Mouse (Mus musculus) embryonic facial prominence, embryonic 11.5 days (tissue): Measurements from ENCODE around the gene Olfr330. TPM values are rescaled to one million over a fixed set of nuclear protein-coding genes. Genes with fewer than 3 reads are reported as not detected.
"Not testable (repeated sequence)": the region's sequence is repeated elsewhere in the genome, so short reads cannot be mapped to it uniquely, and the experiment has no call there.

Source experiments
- ATAC-seq: fragments of 200-750 bp; cut with Nextera tagmentation; replicated peaks from 2 replicates; pipeline ENCODE4 v1.8.0; 2017; ENCODE audit warnings: low read depth; ENCODE audit not compliant: insufficient number of reproducible peaks, low FRiP score, low TSS enrichment
- DNase-seq: peaks from one replicate; pipeline ENCODE4 v3.0.0-alpha.2; 2015; ENCODE audit warnings: low spot score
- H3K27ac ChIP-seq: fragments of 300-500 bp; sonication (generic); replicated peaks from 2 replicates; pipeline ENCODE4 v1.5.1; 2014; ENCODE audit warnings: mild to moderate bottlenecking, low read depth, low read length, control low read depth
- H3K27me3 ChIP-seq: fragments of 300-500 bp; sonication (generic); 2 replicates; pipeline ENCODE4 v1.6.1; 2014; ENCODE audit warnings: mild to moderate bottlenecking, low read length, moderate library complexity, mixed read lengths; ENCODE audit not compliant: control insufficient read depth, insufficient read depth
- H3K36me3 ChIP-seq: fragments of 300-500 bp; sonication (generic); replicated peaks from 2 replicates; pipeline ENCODE4 v1.6.1; 2014; ENCODE audit warnings: low read depth, mild to moderate bottlenecking, low read length, moderate library complexity, mixed read lengths; ENCODE audit not compliant: control insufficient read depth, insufficient read depth
- H3K4me1 ChIP-seq: fragments of 300-500 bp; sonication (generic); 2 replicates; pipeline ENCODE4 v1.6.1; 2014; ENCODE audit warnings: low read length, mixed read lengths; ENCODE audit not compliant: control insufficient read depth, insufficient read depth
- H3K4me2 ChIP-seq: fragments of 300-500 bp; sonication (generic); 2 replicates; pipeline ENCODE4 v1.6.1; 2014; ENCODE audit warnings: low read depth, mild to moderate bottlenecking, control low read depth, low read length, moderate library complexity
- H3K4me3 ChIP-seq: fragments of 300-500 bp; sonication (generic); 2 replicates; pipeline ENCODE4 v1.5.1; 2014; ENCODE audit warnings: low read depth, low read length, control low read depth
- H3K9ac ChIP-seq: fragments of 300-500 bp; sonication (generic); replicated peaks from 2 replicates; pipeline ENCODE4 v1.6.1; 2014; ENCODE audit warnings: mild to moderate bottlenecking, control low read depth, low read length
- H3K9me3 ChIP-seq: fragments of 300-500 bp; sonication (generic); replicated peaks from 2 replicates; pipeline ENCODE4 v1.6.1; 2016; ENCODE audit warnings: mild to moderate bottlenecking, low read length, inconsistent platforms, mixed read lengths; ENCODE audit not compliant: control insufficient read depth
- WGBS: fragments of 180-500 bp; shearing (Covaris S2); extraction: QIAGEN DNeasy Blood & Tissue Kit; methylation state at CpG from one replicate; pipeline ENCODE4 v1.1.7; 2014; 5-methylcytosine and 5-hydroxymethylcytosine counted together
- polyA plus RNA-seq: library from polyadenylated mRNA; unstranded; fragments of >200 nt; fragmentation: Nextera tagmentation; extraction: Ambion mirVana; gene quantifications from 2 replicates; pipeline ENCODE4 v1.2.1, GENCODE M21; 2014

Gene Olfr330
- not detected in 2 replicates for polyA plus RNA-seq

DNA sequence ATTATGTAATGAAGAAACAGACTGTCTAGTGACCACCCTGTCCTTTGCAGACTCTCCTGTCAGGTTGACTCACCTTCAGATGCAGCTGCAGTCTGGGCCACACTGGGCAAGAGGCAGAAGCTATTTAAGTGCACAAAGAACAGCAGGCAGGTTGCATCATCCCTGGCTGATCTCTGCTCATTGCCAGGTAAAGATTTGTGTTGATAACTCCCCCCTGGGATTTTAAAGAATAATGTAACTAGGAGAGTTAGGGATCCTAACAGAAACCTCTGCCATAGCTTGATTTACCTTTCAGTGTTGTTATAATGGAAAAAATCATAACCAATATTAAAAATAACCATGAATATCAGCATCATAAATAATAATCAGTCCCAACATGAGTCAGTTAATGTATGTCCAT lies at the start of gene Olfr330:
Gene Olfr330 (minus strand): TSS at position 101 of the 400 bp plus-strand sequence.
- ATAC-seq, H3K9ac ChIP-seq, H3K9me3 ChIP-seq, DNase-seq, H3K27ac ChIP-seq, H3K4me2 ChIP-seq, H3K4me3 ChIP-seq, H3K36me3 ChIP-seq, H3K27me3 ChIP-seq, H3K4me1 ChIP-seq: not testable (repeated sequence)

DNA sequence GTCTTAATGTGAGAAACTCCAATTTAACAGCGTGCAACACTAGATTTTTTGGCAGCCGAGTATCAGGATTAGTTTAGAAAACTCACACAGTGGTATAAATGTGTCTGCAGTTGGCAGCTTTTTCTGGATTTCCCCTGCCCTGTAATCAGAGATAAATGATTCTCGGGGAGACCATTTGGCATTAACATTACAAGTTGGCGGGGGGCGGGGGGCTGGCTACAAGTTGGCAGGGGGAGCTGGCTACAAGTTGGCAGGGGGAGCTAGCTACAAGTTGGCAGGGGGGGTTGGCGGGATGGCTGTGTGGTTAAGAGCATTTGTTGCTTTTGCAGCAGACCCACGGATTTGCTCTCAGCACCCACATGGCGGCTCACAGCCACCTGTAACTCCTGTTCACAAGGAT lies 44.0 kb upstream of the Olfr330 start:
- ATAC-seq: no peak
- no peaks in the 10 kb centered on the region for H3K36me3 ChIP-seq
- DNase-seq: no peak
- WGBS: 82% methylated on average over 8 of the region's 8 CpGs
- H3K4me2 ChIP-seq: no peak overlapping the region
- H3K9ac ChIP-seq: no peak overlapping the region
- H3K9me3 ChIP-seq: no peaks in the 10 kb centered on the region
- H3K27ac ChIP-seq: no peak overlapping the region
- no peak overlapping the region for H3K4me3 ChIP-seq
- no peaks in the 10 kb centered on the region for H3K27me3 ChIP-seq
- no peaks in the 10 kb centered on the region for H3K4me1 ChIP-seq

DNA sequence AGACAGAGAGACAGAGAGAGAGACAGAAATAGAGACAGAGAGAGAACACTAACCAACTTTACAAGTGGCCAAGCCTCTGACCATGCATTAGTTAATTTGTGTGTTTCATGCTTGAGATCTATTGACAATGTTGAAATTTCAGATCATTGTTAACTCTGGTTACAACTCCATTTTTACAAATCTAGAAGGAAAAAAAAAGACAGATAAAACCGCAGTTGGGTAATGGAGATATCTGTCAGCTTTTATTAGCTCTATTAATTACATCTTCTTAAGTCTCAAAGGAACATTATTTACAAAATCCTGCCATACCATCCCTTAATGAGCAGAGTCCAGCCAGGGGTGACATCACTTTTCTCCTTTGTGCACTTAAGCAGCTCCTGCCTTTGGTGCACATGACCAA lies 42.8 kb upstream of the Olfr330 start, which contains the start of gene Olfr325:
Gene Olfr325 (plus strand): TSS at position 301 of the 400 bp plus-strand sequence.
- DNase-seq: no peak
- H3K27ac ChIP-seq: no peak within 1 kb of the TSS
- 83% methylated on average over 1 of the region's 1 CpGs for WGBS

DNA sequence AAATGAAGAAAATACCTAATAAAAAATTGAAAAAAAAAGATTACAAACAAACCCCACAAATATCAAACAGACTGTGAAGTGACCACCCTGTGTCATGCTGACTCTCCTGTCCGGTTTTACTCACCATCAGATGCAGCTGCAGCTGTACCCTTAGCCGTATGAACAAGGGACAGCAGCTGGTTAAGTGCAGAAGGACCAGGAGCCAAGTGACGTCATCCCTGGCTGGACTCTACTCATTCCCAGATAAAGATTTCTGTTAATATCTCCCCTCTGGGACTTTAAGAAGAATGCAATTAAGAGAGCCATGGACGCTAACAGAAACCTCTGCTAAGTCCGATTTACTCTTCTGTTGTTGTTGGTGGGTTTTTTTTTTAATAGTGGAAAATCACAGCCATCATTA lies 35.8 kb upstream of the Olfr330 start, which contains the start of gene Olfr224:
Gene Olfr224 (minus strand): TSS at position 149 of the 400 bp plus-strand sequence.
- no peaks in the 10 kb centered on the region for H3K9me3 ChIP-seq
- H3K9ac ChIP-seq: no peak within 1 kb of the TSS
- 82% methylated on average over 5 of the region's 5 CpGs for WGBS
- H3K4me3 ChIP-seq: no peak within 1 kb of the TSS
- ATAC-seq: no peak
- no peak within 1 kb of the TSS for H3K27ac ChIP-seq
- DNase-seq: no peak
- H3K36me3 ChIP-seq: no peaks in the 10 kb centered on the region
- no peaks in the 10 kb centered on the region for H3K27me3 ChIP-seq
- H3K4me1 ChIP-seq: no peaks in the 10 kb centered on the region
- no peak within 1 kb of the TSS for H3K4me2 ChIP-seq

More for the DNA sequence above, 42.8 kb upstream of the Olfr330 start, which contains the start of gene Olfr325:
- Histone ChIP-seq H3K9ac (no peak within 1 kb of the TSS), H3K4me2 (no peak within 1 kb of the TSS), H3K9me3 (no peaks in the 10 kb centered on the region), H3K4me3 (no peak within 1 kb of the TSS), H3K36me3 (no peaks in the 10 kb centered on the region), H3K27me3 (no peaks in the 10 kb centered on the region), H3K4me1 (no peaks in the 10 kb centered on the region)
- ATAC-seq: no peak

DNA sequence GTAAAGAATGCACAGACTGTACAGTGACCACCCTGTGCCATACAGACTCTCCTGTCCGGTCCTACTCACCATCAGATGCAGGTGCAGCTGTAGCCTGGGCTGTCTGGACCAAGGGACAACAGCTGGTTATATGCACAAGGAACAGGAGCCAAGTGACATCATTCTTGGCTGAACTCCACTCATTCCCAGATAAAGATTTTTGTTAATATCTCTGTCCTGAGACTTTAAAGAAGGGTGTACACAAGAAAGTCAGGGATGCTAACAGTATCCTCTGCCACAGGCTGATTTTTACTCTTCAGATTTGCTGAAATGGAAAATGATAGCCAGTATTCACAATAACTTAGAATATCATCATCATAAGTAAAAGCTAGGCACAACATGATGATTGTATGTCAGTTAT lies 20.9 kb upstream of the Olfr330 start, which contains the start of gene Olfr328:
Gene Olfr328 (minus strand): TSS at position 101 of the 400 bp plus-strand sequence.
- no peak for DNase-seq
- Histone ChIP-seq H3K4me3 (no peak within 1 kb of the TSS), H3K27ac (no peak within 1 kb of the TSS), H3K36me3 (no peaks in the 10 kb centered on the region), H3K4me2 (no peak within 1 kb of the TSS), H3K4me1 (no peaks in the 10 kb centered on the region), H3K9ac (no peak within 1 kb of the TSS), H3K27me3 (no peaks in the 10 kb centered on the region), H3K9me3 (no peaks in the 10 kb centered on the region)
- no peak for ATAC-seq
- WGBS: 92% methylated on average over 1 of the region's 1 CpGs

DNA sequence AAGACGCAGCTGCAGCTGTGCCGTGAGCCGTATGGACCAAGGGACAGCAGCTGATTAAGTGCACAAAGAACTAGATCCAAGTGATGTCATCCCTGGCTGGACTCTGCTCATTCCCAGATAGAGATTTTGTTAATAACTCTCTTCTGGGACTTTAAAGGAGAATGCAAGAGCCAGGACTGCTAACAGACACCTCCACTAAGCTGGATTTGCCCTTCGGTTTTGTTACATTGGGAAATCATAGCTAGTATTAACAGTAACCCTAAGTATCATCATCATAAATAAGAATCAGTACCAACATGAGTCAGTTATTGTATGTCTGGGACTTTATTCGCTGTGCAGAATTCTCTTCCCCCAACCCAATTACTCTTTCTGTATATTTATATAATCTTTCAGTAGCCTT lies 11.7 kb upstream of the Olfr330 start, which contains the start of gene Olfr329-ps:
Gene Olfr329-ps (minus strand): TSS at position 101 of the 400 bp plus-strand sequence.
- WGBS: 83% methylated on average over 5 of the region's 5 CpGs

DNA sequence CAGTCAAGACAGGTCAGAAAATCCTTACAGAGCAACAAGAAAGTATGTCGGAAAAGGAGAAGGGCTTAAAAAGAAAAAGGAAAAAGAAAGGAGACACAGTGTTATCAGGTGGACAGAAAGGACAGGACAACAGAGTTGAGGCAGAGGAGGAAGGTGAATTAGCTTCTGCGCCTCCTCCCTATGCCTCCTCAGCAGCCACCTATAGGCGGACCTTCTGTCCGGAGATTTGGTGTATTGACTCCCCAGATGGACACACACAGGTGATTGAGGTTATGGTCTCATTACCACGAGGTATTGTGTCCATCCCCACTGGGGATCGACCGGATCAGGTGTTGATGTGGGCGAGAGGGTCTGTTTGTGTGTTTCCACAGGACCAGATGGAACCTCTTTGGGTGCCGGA lies 14.9 kb downstream of the Olfr330 start:
- H3K9me3 ChIP-seq, H3K27ac ChIP-seq, H3K27me3 ChIP-seq, H3K9ac ChIP-seq, H3K36me3 ChIP-seq, H3K4me3 ChIP-seq, ATAC-seq, H3K4me2 ChIP-seq, DNase-seq, H3K4me1 ChIP-seq: not testable (repeated sequence)
- 91% methylated on average over 7 of the region's 9 CpGs for WGBS

More for the DNA sequence above, 11.7 kb upstream of the Olfr330 start, which contains the start of gene Olfr329-ps:
- no peaks in the 10 kb centered on the region for H3K9me3 ChIP-seq
- ATAC-seq (no peak), DNase-seq (no peak)
- H3K4me3 ChIP-seq: no peak within 1 kb of the TSS
- no peaks in the 10 kb centered on the region for H3K4me1 ChIP-seq
- no peak within 1 kb of the TSS for H3K27ac ChIP-seq
- no peak within 1 kb of the TSS for H3K9ac ChIP-seq
- H3K4me2 ChIP-seq: no peak within 1 kb of the TSS
- no peaks in the 10 kb centered on the region for H3K36me3 ChIP-seq
- H3K27me3 ChIP-seq: no peaks in the 10 kb centered on the region

DNA sequence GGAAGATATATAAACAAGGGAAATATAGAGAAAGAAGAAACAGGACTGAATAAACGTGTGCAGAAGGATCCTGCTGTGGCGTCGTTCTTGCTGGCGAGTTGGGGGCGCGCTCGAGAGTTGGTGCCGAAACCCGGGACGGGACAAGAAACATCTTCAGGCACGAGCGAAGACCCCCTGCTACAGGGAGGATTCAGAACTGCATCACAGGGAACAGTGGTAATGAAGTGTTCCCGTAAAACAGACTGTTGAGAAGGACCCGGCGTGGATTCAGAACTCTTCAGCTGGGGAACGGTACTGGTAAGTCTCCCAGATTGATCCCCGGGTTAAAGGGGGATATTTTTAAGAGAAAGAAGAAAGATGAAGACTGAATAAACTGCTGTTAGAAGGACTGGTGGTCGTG lies 15.7 kb downstream of the Olfr330 start:
- not testable (repeated sequence) for H3K9me3 ChIP-seq, H3K4me2 ChIP-seq, H3K4me1 ChIP-seq, H3K27me3 ChIP-seq, H3K36me3 ChIP-seq, H3K9ac ChIP-seq, H3K27ac ChIP-seq, DNase-seq, H3K4me3 ChIP-seq, ATAC-seq
- 93% methylated on average over 17 of the region's 18 CpGs for WGBS
